Mouse (Mus musculus): ENCODE measurements at regions not wholly inside any gene's neighbourhood (a gene's known extent, or its start where the extent isn't known, plus 50 kb on each side); places are given as distances from the start of the nearest gene placed in this dataset.

- DNase-seq = no peak
Observed at GRCm38 (mm10) chr6:147833501-147833900, 213.6 kb upstream of the Far2 start.

GRCm38 (mm10) chr6:147838846-147839245 is 208.2 kb upstream of the Far2 start:
- no peak for DNase-seq

GRCm38 (mm10) chr6:147849988-147850387 is 197.1 kb upstream of the Far2 start:
- no peak for DNase-seq

GRCm38 (mm10) chr6:147861116-147861515 is 185.9 kb upstream of the Far2 start:
- DNase-seq = no peak

- DNase-seq = no peak
Observed at GRCm38 (mm10) chr6:147871033-147871432, 176.0 kb upstream of the Far2 start.

- DNase-seq = no peak
Observed at GRCm38 (mm10) chr6:147873173-147873572, 173.9 kb upstream of the Far2 start.

- no peak for DNase-seq
Observed at GRCm38 (mm10) chr6:147878485-147878884, 168.6 kb upstream of the Far2 start.

GRCm38 (mm10) chr6:147885902-147886301 is 161.2 kb upstream of the Far2 start:
- no peak for DNase-seq

GRCm38 (mm10) chr6:147919697-147920096 is 127.4 kb upstream of the Far2 start:
- no peak for DNase-seq

- no peak for DNase-seq
Observed at GRCm38 (mm10) chr6:147921091-147921490, 126.0 kb upstream of the Far2 start.

- no peak for DNase-seq
Observed at GRCm38 (mm10) chr6:147922506-147922905, 124.6 kb upstream of the Far2 start.

- DNase-seq = no peak
Observed at GRCm38 (mm10) chr6:147923246-147923645, 123.8 kb upstream of the Far2 start.

- no peak for DNase-seq
Observed at GRCm38 (mm10) chr6:147928951-147929350, 118.1 kb upstream of the Far2 start.

GRCm38 (mm10) chr6:147944020-147944419 is 103.0 kb upstream of the Far2 start:
- DNase-seq = no peak

- DNase-seq = no peak
Observed at GRCm38 (mm10) chr6:147944940-147945676, 102.0 kb upstream of the Far2 start.

- peak; percentile 75 for DNase-seq
Observed at GRCm38 (mm10) chr6:147947997-147948396, 99.1 kb upstream of the Far2 start.

GRCm38 (mm10) chr6:147951642-147952041 is 95.4 kb upstream of the Far2 start:
- no peak for DNase-seq

GRCm38 (mm10) chr6:147953058-147953679 is 93.9 kb upstream of the Far2 start:
- DNase-seq = no peak

- no peak for DNase-seq
Observed at GRCm38 (mm10) chr6:147953753-147954152, 93.3 kb upstream of the Far2 start.

- DNase-seq = no peak
Observed at GRCm38 (mm10) chr6:147954253-147954652, 92.8 kb upstream of the Far2 start.

GRCm38 (mm10) chr6:147954967-147955830 is 91.9 kb upstream of the Far2 start:
- no peak for DNase-seq

- no peak for DNase-seq
Observed at GRCm38 (mm10) chr6:147964739-147965138, 82.3 kb upstream of the Far2 start.

GRCm38 (mm10) chr6:147970162-147970608 is 76.9 kb upstream of the Far2 start:
- DNase-seq = no peak

GRCm38 (mm10) chr6:147972552-147972951 is 74.5 kb upstream of the Far2 start:
- no peak for DNase-seq

All from layer of hippocampus, adult 9-11 months (tissue).